Mouse (Mus musculus): ENCODE measurements around the gene Olfr90.

GRCm38 (mm10) chr17:37049570-37050310 lies 38.6 kb downstream of the Olfr90 start:
- no peak for TF ChIP-seq SMC3 (IDR thresholded peaks at IDR 0.05; ENCODE audit: low read depth, low read length)
- TF ChIP-seq ZC3H11A (IDR thresholded peaks at IDR 0.05; ENCODE audit: low read depth, low read length), result no peak
- no peak for TF ChIP-seq POLR2A (IDR thresholded peaks at IDR 0.05; ENCODE audit: low read depth, low read length)
- TF ChIP-seq EP300 (IDR thresholded peaks at IDR 0.05; ENCODE audit: low read length), result no peak
- TF ChIP-seq CTCF (conservative IDR thresholded peaks at IDR 0.05 in 1 of 2, IDR thresholded peaks at IDR 0.05 in 1 of 2; ENCODE audit: low read depth in 2 of 2, low read length in 2 of 2), result no peak
- TF ChIP-seq MAFK (IDR thresholded peaks at IDR 0.05; ENCODE audit: insufficient replicate concordance, low read length), result no peak
- TF ChIP-seq JUND (conservative IDR thresholded peaks at IDR 0.05; ENCODE audit: low read depth, low read length), result no peak
- no peak for TF ChIP-seq ELF1 (IDR thresholded peaks at IDR 0.05; ENCODE audit: low read depth, low read length)
- TF ChIP-seq TCF12 (IDR thresholded peaks at IDR 0.05; ENCODE audit: low read depth, low read length), result no peak
- no peak for TF ChIP-seq GABPA (IDR thresholded peaks at IDR 0.05; ENCODE audit: insufficient replicate concordance, low read depth, low read length)
